Mouse (Mus musculus): ENCODE measurements around the gene Fam71e2.

DNA sequence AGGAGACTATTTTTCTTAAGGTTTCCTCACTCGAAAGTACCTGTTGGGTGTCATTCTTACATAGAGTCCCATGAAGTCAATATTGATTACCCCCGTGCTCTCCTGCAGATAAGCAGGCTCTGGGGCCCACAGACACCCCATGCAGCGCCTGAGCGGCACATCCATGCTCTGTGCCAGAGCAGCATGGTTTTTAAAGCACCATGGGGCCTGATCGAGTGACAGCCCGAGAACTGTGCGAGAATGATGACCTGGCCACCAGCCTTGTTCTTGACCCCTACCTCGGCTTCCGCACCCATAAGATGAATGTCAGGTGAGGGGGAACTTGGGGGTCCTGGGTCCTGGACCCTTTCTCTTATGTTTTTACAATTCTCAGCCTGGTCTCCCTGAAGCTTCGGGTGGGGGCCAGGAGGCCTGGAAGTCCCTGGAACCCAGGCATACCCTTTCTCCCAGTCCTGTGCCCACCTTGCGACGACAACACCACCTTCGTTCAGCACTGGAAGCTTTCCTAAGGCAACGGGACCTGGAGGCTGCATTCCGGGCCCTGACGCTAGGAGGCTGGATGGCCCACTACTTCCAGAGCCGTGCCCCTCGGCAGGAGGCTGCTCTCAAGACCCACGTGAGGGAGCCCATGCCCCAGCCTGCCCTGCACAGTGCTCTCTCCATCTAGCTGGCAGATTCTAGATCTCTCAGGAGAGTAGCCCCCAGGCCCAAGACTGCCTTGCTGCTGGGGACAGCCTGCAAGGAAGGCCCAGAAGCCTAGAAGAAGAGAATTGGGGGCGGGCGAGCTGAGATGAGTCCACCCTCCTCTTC lies 29.2 kb downstream of the Fam71e2 start:
- TF ChIP-seq POLR2A (IDR thresholded peaks at IDR 0.05; ENCODE audit: insufficient read depth, low read depth, low read length) (no peak), CTCF (IDR thresholded peaks at IDR 0.05) (no peak), EP300 (IDR thresholded peaks at IDR 0.05; ENCODE audit: insufficient read depth, low read depth, low read length) (no peak)

All from heart, adult 2 months (tissue).